Mouse (Mus musculus) olfactory bulb, adult 2 months (tissue): Measurements from ENCODE around the gene Tmem141.

Experiments used
- CTCF ChIP-seq: fragments of 200-500 bp; IDR thresholded peaks from 2 replicates; pipeline ENCODE4 v1.5.1; 2012; ENCODE audit warnings: low read depth, mild to moderate bottlenecking, low read length, moderate library complexity; ENCODE audit not compliant: insufficient read depth
- POLR2A ChIP-seq: fragments of 200-500 bp; IDR thresholded peaks from 2 replicates; pipeline ENCODE4 v1.6.1; 2012; ENCODE audit warnings: mild to moderate bottlenecking, low read depth, low read length, moderate library complexity; ENCODE audit not compliant: insufficient read depth

DNA sequence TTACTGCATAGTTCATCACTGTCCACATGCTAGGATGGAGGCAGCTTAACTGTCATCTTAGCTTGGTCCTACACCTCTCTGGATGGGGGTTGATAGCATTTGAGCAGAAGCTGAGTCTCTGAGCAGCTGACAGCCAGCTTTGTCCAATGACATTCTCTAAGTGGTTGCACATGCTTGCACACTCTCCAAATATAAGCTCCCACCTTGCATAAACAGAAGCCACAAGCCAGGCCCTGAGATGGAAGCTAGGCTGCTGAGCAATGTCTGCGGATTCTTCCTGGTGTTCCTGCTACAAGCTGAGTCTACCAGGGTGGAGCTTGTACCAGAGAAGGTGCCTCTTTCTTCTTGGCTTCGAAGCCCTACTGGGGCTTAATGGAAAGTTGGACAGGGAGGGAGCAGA lies 31.1 kb upstream of the Tmem141 start, which contains the start of gene Lcn8:
- TF ChIP-seq CTCF (no peak), POLR2A (no peak)
